Mouse (Mus musculus) heart, embryonic 14.5 days (tissue): ENCODE data around the gene Hoxb3. TPM values are rescaled to one million over a fixed set of nuclear protein-coding genes. Genes with fewer than 3 reads are reported as not detected.

Source experiments
- ATAC-seq: fragments of 200-750 bp; cut with Nextera tagmentation; 2 replicates; pipeline ENCODE4 v1.8.0; 2017; ENCODE audit warnings: low read depth, moderate TSS enrichment; ENCODE audit not compliant: insufficient number of reproducible peaks, insufficient read depth, low FRiP score
- H3K27ac ChIP-seq, 2 experiments: fragments of 200-500 bp in 1 of 2; fragments of 300-500 bp in 1 of 2; sonication (generic) in 1 of 2; replicated peaks in 1 of 2; 2 replicates each; pipeline ENCODE4 v1.5.1; 2012 to 2014; ENCODE audit warnings: low read depth in 2 of 2, low read length in 2 of 2, control low read depth in 1 of 2, mild to moderate bottlenecking in 1 of 2, mixed read lengths in 1 of 2; ENCODE audit not compliant: control insufficient read depth in 1 of 2, insufficient read depth in 1 of 2
- H3K27me3 ChIP-seq: fragments of 300-500 bp; sonication (generic); 2 replicates; pipeline ENCODE4 v1.6.1; 2014; ENCODE audit warnings: mild to moderate bottlenecking, low read length, control low read depth; ENCODE audit not compliant: control insufficient read depth, insufficient read depth
- H3K36me3 ChIP-seq: fragments of 300-500 bp; sonication (generic); 2 replicates; pipeline ENCODE4 v1.6.1; 2014; ENCODE audit warnings: mild to moderate bottlenecking, control low read depth, low read length, mixed read lengths; ENCODE audit not compliant: control insufficient read depth, insufficient read depth
- H3K4me1 ChIP-seq, 2 experiments: fragments of 200-500 bp in 1 of 2; fragments of 300-500 bp in 1 of 2; sonication (generic) in 1 of 2; 2 replicates each; pipeline ENCODE4 v1.6.1; 2012 to 2014; ENCODE audit warnings: low read length in 2 of 2, control low read depth in 1 of 2, mixed read lengths in 1 of 2; ENCODE audit not compliant: control insufficient read depth in 2 of 2, insufficient read depth in 2 of 2
- H3K4me2 ChIP-seq: fragments of 300-500 bp; sonication (generic); 2 replicates; pipeline ENCODE4 v1.6.1; 2014; ENCODE audit warnings: mild to moderate bottlenecking, low read length
- H3K4me3 ChIP-seq, 2 experiments: fragments of 200-500 bp in 1 of 2; fragments of 300-500 bp in 1 of 2; sonication (generic) in 1 of 2; 2 replicates each; pipeline ENCODE4 v1.5.1; 2012 to 2014; ENCODE audit warnings: low read length in 2 of 2, mild to moderate bottlenecking in 2 of 2, control low read depth in 1 of 2, low read depth in 1 of 2, moderate library complexity in 1 of 2; ENCODE audit not compliant: control insufficient read depth in 1 of 2, insufficient read depth in 1 of 2
- H3K9ac ChIP-seq: fragments of 300-500 bp; sonication (generic); 2 replicates; pipeline ENCODE4 v1.6.1; 2014; ENCODE audit warnings: mild to moderate bottlenecking, low read length
- H3K9me3 ChIP-seq: fragments of 300-500 bp; sonication (generic); 2 replicates; pipeline ENCODE4 v1.6.1; 2016; ENCODE audit warnings: low read length, control low read depth; ENCODE audit not compliant: control insufficient read depth
- WGBS: fragments of 180-500 bp; shearing (Covaris S2); extraction: QIAGEN DNeasy Blood & Tissue Kit; methylation state at CpG from one replicate; pipeline ENCODE4 v1.1.7; 2014; 5-methylcytosine and 5-hydroxymethylcytosine counted together
- polyA plus RNA-seq: library from polyadenylated mRNA; unstranded; fragments of >200 nt; fragmentation: Nextera tagmentation; extraction: Ambion mirVana; gene quantifications from 2 replicates; pipeline ENCODE4 v1.2.1, GENCODE M21; 2014

Hoxb3 gene
- polyA plus RNA-seq, 1 experiment from 2014 or later, result 0.31 TPM

GRCm38 (mm10) chr11:96280399-96281378 is 42.4 kb upstream of the Hoxb3 start:
- ATAC-seq, result no peak
- WGBS, result 11% methylated on average over 8 of the region's 8 CpGs
- H3K9me3 ChIP-seq, result no peaks in the 10 kb centered on the region
- no peak overlapping the region for H3K27ac ChIP-seq
- peaks cover 0 to 11% of the 10 kb centered on the region in 2 experiments; a peak in 3 of 4 replicates for H3K4me1 ChIP-seq
- H3K4me2 ChIP-seq, result no peak overlapping the region
- no peaks in the 10 kb centered on the region for H3K36me3 ChIP-seq
- no peak overlapping the region for H3K4me3 ChIP-seq
- peaks cover 99% of the 10 kb centered on the region for H3K27me3 ChIP-seq
- H3K9ac ChIP-seq, result no peak overlapping the region

GRCm38 (mm10) chr11:96281396-96281795 is 41.7 kb upstream of the Hoxb3 start:
- Histone ChIP-seq H3K4me1 (peaks cover 0 to 11% of the 10 kb centered on the region in 2 experiments; a peak in 3 of 4 replicates), H3K27me3 (peaks cover 99% of the 10 kb centered on the region), H3K9ac (no peak overlapping the region), H3K4me2 (no peak overlapping the region), H3K27ac (no peak overlapping the region), H3K4me3 (no peak overlapping the region), H3K36me3 (no peaks in the 10 kb centered on the region), H3K9me3 (no peaks in the 10 kb centered on the region)
- ATAC-seq, result no peak
- 5% methylated on average over 18 of the region's 18 CpGs for WGBS

GRCm38 (mm10) chr11:96281855-96282570 is 41.1 kb upstream of the Hoxb3 start, which contains the start of gene Hoxb8:
TSS of gene Hoxb8 (plus strand) at chr11:96281905.
- no peak for ATAC-seq
- H3K27me3 ChIP-seq, result peaks cover 99% of the 10 kb centered on the region
- peaks cover 0 to 15% of the 10 kb centered on the region in 2 experiments; a peak in 3 of 4 replicates for H3K4me1 ChIP-seq
- H3K4me3 ChIP-seq, result no peak within 1 kb of the TSS
- no peaks in the 10 kb centered on the region for H3K9me3 ChIP-seq
- WGBS, result 2% methylated on average over 27 of the region's 27 CpGs
- no peak within 1 kb of the TSS for H3K9ac ChIP-seq
- no peaks in the 10 kb centered on the region for H3K36me3 ChIP-seq
- no peak within 1 kb of the TSS for H3K27ac ChIP-seq
- no peak within 1 kb of the TSS for H3K4me2 ChIP-seq

- Histone ChIP-seq H3K9me3 (no peaks in the 10 kb centered on the region), H3K36me3 (no peaks in the 10 kb centered on the region), H3K4me2 (no peak overlapping the region), H3K4me3 (no peak overlapping the region), H3K4me1 (peaks cover 0 to 15% of the 10 kb centered on the region in 2 experiments; a peak in 3 of 4 replicates), H3K9ac (no peak overlapping the region), H3K27ac (no peak overlapping the region), H3K27me3 (peaks cover 99% of the 10 kb centered on the region)
- WGBS, result under 1% methylated on average over 49 of the region's 49 CpGs
- ATAC-seq, result no peak
Observed at GRCm38 (mm10) chr11:96282795-96283430, 40.2 kb upstream of the Hoxb3 start.

GRCm38 (mm10) chr11:96284041-96284749 is 38.9 kb upstream of the Hoxb3 start:
- H3K27me3 ChIP-seq, result peaks cover 99% of the 10 kb centered on the region
- H3K4me3 ChIP-seq, result peak overlapping the region; percentile 28 to 30
- no peak for ATAC-seq
- H3K27ac ChIP-seq, result no peak overlapping the region
- H3K9me3 ChIP-seq, result no peaks in the 10 kb centered on the region
- H3K9ac ChIP-seq, result 0 out of 2 replicates have a peak overlapping the region, but pooled peaks have one; percentile 40
- H3K4me1 ChIP-seq, result peaks cover 0 to 15% of the 10 kb centered on the region in 2 experiments; a peak in 3 of 4 replicates
- H3K36me3 ChIP-seq, result no peaks in the 10 kb centered on the region
- WGBS, result under 1% methylated on average over 49 of the region's 49 CpGs
- H3K4me2 ChIP-seq, result peak overlapping the region; percentile 60

- peak overlapping the region; percentile 60 for H3K4me2 ChIP-seq
- H3K36me3 ChIP-seq, result no peaks in the 10 kb centered on the region
- H3K9ac ChIP-seq, result no peak overlapping the region
- no peak overlapping the region for H3K27ac ChIP-seq
- WGBS, result 2% methylated on average over 36 of the region's 37 CpGs
- H3K4me1 ChIP-seq, result peaks cover 0 to 15% of the 10 kb centered on the region in 2 experiments; a peak in 3 of 4 replicates
- ATAC-seq, result no peak
- H3K9me3 ChIP-seq, result no peaks in the 10 kb centered on the region
- H3K27me3 ChIP-seq, result peaks cover 99% of the 10 kb centered on the region
- peak overlapping the region in 1 of 2 experiments; percentile 30; a peak in 2 of 4 replicates for H3K4me3 ChIP-seq
Observed at GRCm38 (mm10) chr11:96284774-96285734, 38.1 kb upstream of the Hoxb3 start.
